Mouse (Mus musculus) embryonic stem cell, embryonic (primary cell): Measurements from ENCODE around the gene Ccdc40.

ENCODE experiments used
- CTCF ChIA-PET, 4 experiments: fragments of 300-600 bp in 2 of 4; fragments of 350-600 bp in 2 of 4; sonication (Branson Sonifier 250); formaldehyde crosslinking; loops; one replicate each; lab custom pipeline; 2022; ENCODE audit warnings: inconsistent platforms in 2 of 4; lab: Charles Lee
- POLR2A ChIA-PET, 4 experiments: fragments of 300-600 bp in 2 of 4; fragments of 350-600 bp in 2 of 4; sonication (Branson Sonifier 250); formaldehyde crosslinking; loops; one replicate each; lab custom pipeline; 2022; ENCODE audit warnings: antibody characterized with exemption in 4 of 4, inconsistent platforms in 1 of 4; lab: Charles Lee

Gene Ccdc40

DNA sequence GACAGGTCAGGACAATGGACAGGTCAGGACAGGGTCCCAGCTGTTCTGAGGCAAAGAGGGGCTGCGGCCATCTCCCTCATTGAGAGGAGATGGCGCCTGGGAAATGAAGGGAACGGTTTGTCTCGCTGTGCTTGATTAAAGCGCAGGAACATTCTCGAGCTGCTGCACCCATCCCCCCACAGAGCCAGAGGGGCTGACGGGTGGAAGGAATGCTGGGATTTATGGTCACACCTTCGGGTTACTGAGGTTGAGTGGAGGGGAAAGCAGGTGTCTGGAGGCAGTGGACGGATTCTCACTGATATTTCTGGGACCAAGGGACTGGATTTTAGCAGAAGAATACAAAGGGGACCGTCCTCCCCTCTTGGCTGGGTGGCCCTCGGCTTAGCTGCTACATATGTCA lies 79.5 kb downstream of the Ccdc40 start:
- ChIA-PET CTCF (no interaction called here), POLR2A (interaction anchor here in 2 of 4 experiments (0.7 to 1.6 kb wide), 2 partner anchors 10 to 90 kb away, joined by 3 to 4 read pairs; no protein-coding TSS in a partner anchor)

DNA sequence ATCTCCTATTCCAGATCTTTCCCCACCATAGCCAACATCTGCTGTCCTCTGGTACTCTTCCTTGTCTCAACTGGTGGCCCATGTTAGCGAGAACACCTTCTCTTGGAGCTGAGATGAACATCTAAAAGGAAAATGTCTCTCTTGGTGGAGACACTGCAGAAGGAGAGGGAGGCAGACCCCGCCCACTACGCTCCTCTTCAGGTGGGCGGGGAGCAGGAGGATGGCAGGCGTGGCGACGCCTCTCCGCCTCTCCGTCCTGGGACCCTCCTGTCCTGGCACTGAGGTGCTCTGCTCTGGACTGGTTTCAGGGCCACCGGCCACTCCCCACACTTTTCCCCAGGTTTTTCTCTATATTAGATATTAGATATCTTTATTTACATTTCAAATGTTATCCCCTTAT lies 82.2 kb downstream of the Ccdc40 start:
- CTCF ChIA-PET, result interaction anchor here in 1 of 4 experiments (0.9 kb wide), 1 partner anchor 620 kb away, joined by 3 read pairs; no protein-coding TSS in a partner anchor
- POLR2A ChIA-PET, result interaction anchor here in 2 of 4 experiments (1.4 to 2.7 kb wide), 2 partner anchors 11 to 146 kb away, joined by 3 to 9 read pairs; partner anchors contain the start of gene Eif4a3 (in 1 of the 2)

GRCm38 (mm10) chr11:119314252-119314936 lies 86.0 kb downstream of the Ccdc40 start:
- CTCF ChIA-PET, result interaction anchor here (0.7 to 1.6 kb wide), 6 partner anchors 9 to 177 kb away, joined by 3 to 5 read pairs (median 4); partner anchors contain the start of gene Endov (in 1 of the 4)
- POLR2A ChIA-PET, result interaction anchor here (0.5 to 4.3 kb wide), 21 partner anchors 8 to 628 kb away, joined by 3 to 26 read pairs (median 3); partner anchors contain the start of genes Baiap2 (in 1 of the 4), Eif4a3 (in 1 of the 4) and Rnf213 (in 1 of the 4)
